Mouse (Mus musculus) heart, embryonic 16.5 days (tissue): ENCODE measurements around the gene Atad5. TPM values are rescaled to one million over a fixed set of nuclear protein-coding genes. Genes with fewer than 3 reads are reported as not detected.

ENCODE experiments used
- ATAC-seq: fragments of 200-750 bp; cut with Nextera tagmentation; replicated peaks from 2 replicates; pipeline ENCODE4 v1.8.0; 2017; ENCODE audit warnings: moderate number of reproducible peaks; ENCODE audit not compliant: insufficient read depth, low FRiP score; ENCODE audit errors: extremely low read depth
- H3K27ac ChIP-seq: fragments of 300-500 bp; sonication (generic); 2 replicates; pipeline ENCODE4 v1.5.1; 2014; ENCODE audit warnings: mild to moderate bottlenecking, low read length, control low read depth, moderate library complexity
- H3K27me3 ChIP-seq: fragments of 300-500 bp; sonication (generic); 2 replicates; pipeline ENCODE4 v1.6.1; 2014; ENCODE audit warnings: low read length, mixed read lengths; ENCODE audit not compliant: control insufficient read depth, insufficient read depth
- H3K36me3 ChIP-seq: fragments of 300-500 bp; sonication (generic); 2 replicates; pipeline ENCODE4 v1.6.1; 2014; ENCODE audit not compliant: control insufficient read depth, insufficient read depth
- H3K4me1 ChIP-seq: fragments of 300-500 bp; sonication (generic); 2 replicates; pipeline ENCODE4 v1.6.1; 2014; ENCODE audit warnings: low read length, mixed read lengths; ENCODE audit not compliant: control insufficient read depth, insufficient read depth
- H3K4me2 ChIP-seq: fragments of 300-500 bp; sonication (generic); 2 replicates; pipeline ENCODE4 v1.6.1; 2014; ENCODE audit warnings: low read depth, mild to moderate bottlenecking, control low read depth, low read length
- H3K4me3 ChIP-seq: fragments of 300-500 bp; sonication (generic); 2 replicates; pipeline ENCODE4 v1.5.1; 2014; ENCODE audit warnings: mild to moderate bottlenecking, control low read depth, low read length
- H3K9ac ChIP-seq: fragments of 300-500 bp; sonication (generic); 2 replicates; pipeline ENCODE4 v1.6.1; 2014; ENCODE audit warnings: low read length, control low read depth
- H3K9me3 ChIP-seq: fragments of 300-500 bp; sonication (generic); replicated peaks from 2 replicates; pipeline ENCODE4 v1.6.1; 2016; ENCODE audit warnings: low read length; ENCODE audit not compliant: control insufficient read depth
- WGBS: fragments of 180-500 bp; shearing (Covaris S2); extraction: QIAGEN DNeasy Blood & Tissue Kit; methylation state at CpG from one replicate; pipeline ENCODE4 v1.1.7; 2014; 5-methylcytosine and 5-hydroxymethylcytosine counted together
- polyA plus RNA-seq: library from polyadenylated mRNA; unstranded; fragments of >200 nt; fragmentation: Nextera tagmentation; extraction: Ambion mirVana; gene quantifications from 2 replicates; pipeline ENCODE4 v1.2.1, GENCODE M21; 2015

Gene Atad5
- polyA plus RNA-seq, 1 experiment from 2014 or later, result 5.0 TPM

- Histone ChIP-seq H3K9ac (no peak overlapping the region), H3K4me2 (no peak overlapping the region), H3K4me3 (no peak overlapping the region), H3K9me3 (no peaks in the 10 kb centered on the region), H3K27me3 (no peaks in the 10 kb centered on the region; the same call in 1 of the 2 replicates), H3K27ac (no peak overlapping the region), H3K4me1 (no peaks in the 10 kb centered on the region), H3K36me3 (no peaks in the 10 kb centered on the region)
- no peak for ATAC-seq
- 59% methylated on average over 7 of the region's 7 CpGs for WGBS
These were observed 74.3 kb downstream of the Atad5 start for GRCm38 (mm10) chr11:80163362-80164116.

GRCm38 (mm10) chr11:80164224-80164623 is 75.0 kb downstream of the Atad5 start:
- WGBS, result 68% methylated on average over 2 of the region's 2 CpGs
- no peaks in the 10 kb centered on the region for H3K36me3 ChIP-seq
- no peak overlapping the region for H3K4me3 ChIP-seq
- no peak for ATAC-seq
- H3K27me3 ChIP-seq, result no peaks in the 10 kb centered on the region; the same call in 1 of the 2 replicates
- H3K4me2 ChIP-seq, result no peak overlapping the region
- H3K27ac ChIP-seq, result no peak overlapping the region
- no peaks in the 10 kb centered on the region for H3K9me3 ChIP-seq
- H3K9ac ChIP-seq, result no peak overlapping the region
- no peaks in the 10 kb centered on the region for H3K4me1 ChIP-seq

GRCm38 (mm10) chr11:80168121-80168520 is 78.9 kb downstream of the Atad5 start:
- no peaks in the 10 kb centered on the region for H3K27me3 ChIP-seq
- no peak overlapping the region for H3K9ac ChIP-seq
- no peak for ATAC-seq
- H3K9me3 ChIP-seq, result no peaks in the 10 kb centered on the region
- 86% methylated on average over 9 of the region's 9 CpGs for WGBS
- H3K27ac ChIP-seq, result no peak overlapping the region
- no peaks in the 10 kb centered on the region for H3K4me1 ChIP-seq
- H3K4me3 ChIP-seq, result no peak overlapping the region
- H3K4me2 ChIP-seq, result no peak overlapping the region
- H3K36me3 ChIP-seq, result no peaks in the 10 kb centered on the region

- no peaks in the 10 kb centered on the region for H3K27me3 ChIP-seq
- H3K4me2 ChIP-seq, result no peak overlapping the region
- H3K27ac ChIP-seq, result no peak overlapping the region
- WGBS, result 67% methylated on average over 4 of the region's 4 CpGs
- no peak overlapping the region for H3K9ac ChIP-seq
- H3K4me3 ChIP-seq, result no peak overlapping the region
- H3K9me3 ChIP-seq, result no peaks in the 10 kb centered on the region
- H3K4me1 ChIP-seq, result no peaks in the 10 kb centered on the region
- no peaks in the 10 kb centered on the region for H3K36me3 ChIP-seq
- ATAC-seq, result no peak
These were observed 79.5 kb downstream of the Atad5 start for GRCm38 (mm10) chr11:80168611-80169249.

GRCm38 (mm10) chr11:80169629-80170028 is 80.4 kb downstream of the Atad5 start:
- Histone ChIP-seq H3K27me3 (no peaks in the 10 kb centered on the region), H3K9me3 (no peaks in the 10 kb centered on the region), H3K4me1 (no peaks in the 10 kb centered on the region), H3K9ac (no peak overlapping the region), H3K4me2 (no peak overlapping the region), H3K27ac (no peak overlapping the region), H3K4me3 (no peak overlapping the region), H3K36me3 (no peaks in the 10 kb centered on the region)
- no peak for ATAC-seq
- 82% methylated on average over 3 of the region's 3 CpGs for WGBS

- no peak overlapping the region for H3K27ac ChIP-seq
- ATAC-seq, result no peak
- no peaks in the 10 kb centered on the region for H3K9me3 ChIP-seq
- no peaks in the 10 kb centered on the region for H3K4me1 ChIP-seq
- H3K36me3 ChIP-seq, result no peaks in the 10 kb centered on the region
- H3K4me3 ChIP-seq, result no peak overlapping the region
- no peak overlapping the region for H3K9ac ChIP-seq
- no peak overlapping the region for H3K4me2 ChIP-seq
- H3K27me3 ChIP-seq, result no peaks in the 10 kb centered on the region
- 53% methylated on average over 5 of the region's 5 CpGs for WGBS
These were observed 81.2 kb downstream of the Atad5 start for GRCm38 (mm10) chr11:80170351-80170750.

GRCm38 (mm10) chr11:80171884-80172283 is 82.7 kb downstream of the Atad5 start:
- Histone ChIP-seq H3K27ac (no peak overlapping the region), H3K27me3 (no peaks in the 10 kb centered on the region), H3K4me2 (no peak overlapping the region), H3K9me3 (no peaks in the 10 kb centered on the region), H3K4me3 (no peak overlapping the region), H3K4me1 (peaks cover under 1% of the 10 kb centered on the region; the same call in 1 of the 2 replicates), H3K9ac (no peak overlapping the region), H3K36me3 (no peaks in the 10 kb centered on the region)
- WGBS, result 69% methylated on average over 4 of the region's 4 CpGs
- ATAC-seq, result no peak

- Histone ChIP-seq H3K36me3 (no peaks in the 10 kb centered on the region), H3K4me2 (no peak overlapping the region), H3K9me3 (no peaks in the 10 kb centered on the region), H3K27me3 (no peaks in the 10 kb centered on the region), H3K4me1 (peaks cover 9% of the 10 kb centered on the region; the same call in 1 of the 2 replicates), H3K27ac (no peak overlapping the region), H3K4me3 (no peak overlapping the region), H3K9ac (no peak overlapping the region)
- no peak for ATAC-seq
- 71% methylated on average over 11 of the region's 11 CpGs for WGBS
These were observed 84.9 kb downstream of the Atad5 start for GRCm38 (mm10) chr11:80173963-80174670.
